Mouse (Mus musculus) heart, adult 2 months (tissue): Measurements from ENCODE around the gene Gm3072. TPM values are rescaled to one million over a fixed set of nuclear protein-coding genes. Genes with fewer than 3 reads are reported as not detected.

Experiments used
- polyA plus RNA-seq: library from polyadenylated mRNA; depleted of rRNA; stranded (reverse); fragments of >200 nt; gene quantifications from 2 replicates; pipeline ENCODE4 v1.2.3, GENCODE M21; 2012; rRNA removed
- total RNA-seq, 2 experiments: library from RNA; stranded (reverse); gene quantifications; 2 replicates each; pipeline ENCODE4 v1.2.3; 2021

Gm3072 gene
- total and polyA plus RNA-seq, 3 experiments: not detected

Other genes starting within 250 kb of the Gm3072 start
- gene Gm7945, start 238.2 kb downstream of the Gm3072 start, total RNA-seq: not detected
- not detected in 2 replicates for gene Gm7945, start 238.2 kb downstream of the Gm3072 start, polyA plus RNA-seq
- not detected for gene Gm6482, start 216.3 kb downstream of the Gm3072 start, total RNA-seq
- not detected in 2 replicates for gene Gm6482, start 216.3 kb downstream of the Gm3072 start, polyA plus RNA-seq
- gene Gm7954, start 171.1 kb downstream of the Gm3072 start, total RNA-seq: not detected
- not detected in 2 replicates for gene Gm7954, start 171.1 kb downstream of the Gm3072 start, polyA plus RNA-seq
- not detected for gene Gm3486, start 135.1 kb downstream of the Gm3072 start, total RNA-seq
- not detected in 2 replicates for gene Gm3486, start 135.1 kb downstream of the Gm3072 start, polyA plus RNA-seq
- not detected for gene Gm7970, start 69.0 kb downstream of the Gm3072 start, total RNA-seq
- gene Gm7970, start 69.0 kb downstream of the Gm3072 start, polyA plus RNA-seq: not detected in 2 replicates
- not detected for gene 1700049E17Rik2, start 51.4 kb downstream of the Gm3072 start, total RNA-seq
- not detected in 2 replicates for gene 1700049E17Rik2, start 51.4 kb downstream of the Gm3072 start, polyA plus RNA-seq
- gene Gm3676, start 21.9 kb upstream of the Gm3072 start, total RNA-seq: not detected
- gene Gm3676, start 21.9 kb upstream of the Gm3072 start, polyA plus RNA-seq: not detected in 2 replicates
- not detected for gene Gm8068, start 77.3 kb upstream of the Gm3072 start, total RNA-seq
- gene Gm8068, start 77.3 kb upstream of the Gm3072 start, polyA plus RNA-seq: not detected in 2 replicates
- not detected for gene Gm7929, start 126.0 kb upstream of the Gm3072 start, total RNA-seq
- not detected in 2 replicates for gene Gm7929, start 126.0 kb upstream of the Gm3072 start, polyA plus RNA-seq
- not detected for gene Gm47189, start 147.8 kb upstream of the Gm3072 start, total RNA-seq
- gene Gm47189, start 147.8 kb upstream of the Gm3072 start, polyA plus RNA-seq: not detected in 2 replicates